Mouse (Mus musculus): Measurements from ENCODE around the gene 9530053A07Rik. TPM values are rescaled to one million over a fixed set of nuclear protein-coding genes. Genes with fewer than 3 reads are reported as not detected.
"Not testable (repeated sequence)": the region's sequence is repeated elsewhere in the genome, so short reads cannot be mapped to it uniquely, and the experiment has no call there.

The 9530053A07Rik gene
- polyA plus RNA-seq, 1 experiment: not detected

- TF ChIP-seq POLR2A (IDR thresholded peaks at IDR 0.05; ENCODE audit: low read depth, low read length) (no peak), CTCF (IDR thresholded peaks at IDR 0.05; ENCODE audit: extremely low read depth, insufficient read depth, insufficient read length, insufficient replicate concordance) (no peak)
- Histone ChIP-seq H3K27ac (ENCODE audit: insufficient read depth, low read length) (no peak overlapping the region), H3K27me3 (ENCODE audit: control insufficient read depth, insufficient read depth, low read length) (no peaks in the 10 kb centered on the region), H3K4me1 (ENCODE audit: control insufficient read depth, insufficient read depth, insufficient read length) (no peaks in the 10 kb centered on the region), H3K4me3 (ENCODE audit: extremely low read depth, insufficient read depth, insufficient read length) (no peak overlapping the region), H3K36me3 (ENCODE audit: control insufficient read depth, insufficient read depth, low read length) (no peaks in the 10 kb centered on the region)
- WGBS: 9% methylated on average over 23 of the region's 23 CpGs
- DNase-seq (ENCODE audit: low read depth in 1 of 2, low spot score in 2 of 2): no peak
Measured at GRCm38 (mm10) chr7:28104670-28105069, 24.6 kb upstream of the 9530053A07Rik start.

DNA sequence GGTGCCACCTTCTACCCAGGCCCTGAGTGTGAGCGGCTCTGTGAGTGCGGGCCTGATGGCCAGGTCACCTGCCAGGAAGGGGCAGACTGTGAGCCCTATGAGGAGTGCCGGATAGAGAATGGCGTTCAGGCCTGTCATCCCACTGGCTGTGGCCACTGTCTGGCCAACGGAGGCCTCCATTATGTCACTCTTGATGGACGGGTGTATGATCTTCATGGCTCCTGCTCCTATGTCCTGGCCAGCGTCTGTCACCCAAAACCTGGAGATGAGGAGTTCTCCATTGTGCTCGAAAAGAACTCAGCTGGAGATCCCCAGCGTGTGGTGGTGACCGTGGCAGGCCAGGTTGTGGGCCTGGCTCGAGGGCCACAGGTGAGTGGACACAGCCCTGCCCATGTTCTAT is 23.0 kb upstream of the 9530053A07Rik start:
- H3K27ac ChIP-seq (ENCODE audit: insufficient read depth, low read length): no peak overlapping the region
- DNase-seq (ENCODE audit: low read depth in 1 of 2, low spot score in 2 of 2): no peak
- no peaks in the 10 kb centered on the region for H3K27me3 ChIP-seq (ENCODE audit: control insufficient read depth, insufficient read depth, low read length)
- no peaks in the 10 kb centered on the region for H3K4me1 ChIP-seq (ENCODE audit: control insufficient read depth, insufficient read depth, insufficient read length)
- WGBS: 91% methylated on average over 11 of the region's 11 CpGs
- TF ChIP-seq CTCF (IDR thresholded peaks at IDR 0.05; ENCODE audit: extremely low read depth, insufficient read depth, insufficient read length, insufficient replicate concordance) (no peak), POLR2A (IDR thresholded peaks at IDR 0.05; ENCODE audit: low read depth, low read length) (no peak)
- H3K4me3 ChIP-seq (ENCODE audit: extremely low read depth, insufficient read depth, insufficient read length): no peak overlapping the region
- no peaks in the 10 kb centered on the region for H3K36me3 ChIP-seq (ENCODE audit: control insufficient read depth, insufficient read depth, low read length)

GRCm38 (mm10) chr7:28114648-28115047 is 14.6 kb upstream of the 9530053A07Rik start:
- no peaks in the 10 kb centered on the region; the same call in 1 of the 2 replicates for H3K27me3 ChIP-seq (ENCODE audit: control insufficient read depth, insufficient read depth, low read length)
- no peaks in the 10 kb centered on the region for H3K36me3 ChIP-seq (ENCODE audit: control insufficient read depth, insufficient read depth, low read length)
- WGBS: 63% methylated on average over 2 of the region's 2 CpGs
- TF ChIP-seq CTCF (IDR thresholded peaks at IDR 0.05; ENCODE audit: extremely low read depth, insufficient read depth, insufficient read length, insufficient replicate concordance) (no peak), POLR2A (IDR thresholded peaks at IDR 0.05; ENCODE audit: low read depth, low read length) (no peak)
- H3K27ac ChIP-seq (ENCODE audit: insufficient read depth, low read length): no peak overlapping the region
- no peaks in the 10 kb centered on the region for H3K4me1 ChIP-seq (ENCODE audit: control insufficient read depth, insufficient read depth, insufficient read length)
- no peak overlapping the region for H3K4me3 ChIP-seq (ENCODE audit: extremely low read depth, insufficient read depth, insufficient read length)
- DNase-seq (ENCODE audit: low read depth in 1 of 2, low spot score in 2 of 2): no peak

- DNase-seq (ENCODE audit: low read depth in 1 of 2, low spot score in 2 of 2): no peak
Measured at GRCm38 (mm10) chr7:28137613-28138012, 8.3 kb downstream of the 9530053A07Rik start.

DNA sequence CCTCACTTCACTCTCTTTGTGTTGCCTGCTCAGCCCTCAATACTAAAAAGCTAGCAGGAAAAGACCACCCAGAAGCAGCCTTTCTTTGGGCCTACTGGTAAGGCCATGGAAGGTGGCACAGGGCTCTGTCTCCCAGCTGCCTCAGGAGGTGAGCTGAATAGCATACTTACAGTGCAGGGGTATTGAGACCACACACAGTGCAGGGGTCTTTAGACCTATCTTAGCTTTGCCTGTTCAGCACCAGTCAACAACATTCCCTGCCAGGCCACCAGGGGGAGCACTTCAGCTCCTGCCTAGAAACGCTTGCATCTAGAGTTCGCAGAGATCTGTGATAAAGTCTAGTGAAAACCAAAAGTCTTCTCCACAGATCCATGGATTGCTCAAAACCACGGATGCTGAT is 19.0 kb downstream of the 9530053A07Rik start:
- Histone ChIP-seq H3K27me3 (ENCODE audit: control insufficient read depth, insufficient read depth, low read length) (no peaks in the 10 kb centered on the region), H3K4me3 (ENCODE audit: extremely low read depth, insufficient read depth, insufficient read length) (no peak overlapping the region), H3K4me1 (ENCODE audit: control insufficient read depth, insufficient read depth, insufficient read length) (no peaks in the 10 kb centered on the region), H3K27ac (ENCODE audit: insufficient read depth, low read length) (no peak overlapping the region), H3K36me3 (ENCODE audit: control insufficient read depth, insufficient read depth, low read length) (no peaks in the 10 kb centered on the region)
- TF ChIP-seq POLR2A (IDR thresholded peaks at IDR 0.05; ENCODE audit: low read depth, low read length) (no peak), CTCF (IDR thresholded peaks at IDR 0.05; ENCODE audit: extremely low read depth, insufficient read depth, insufficient read length, insufficient replicate concordance) (peak; percentile 85; the same call in 1 of the 2 replicates)
- peak in 1 of 2 experiments; percentile 57 for DNase-seq (ENCODE audit: low read depth in 1 of 2, low spot score in 2 of 2)
- 5% methylated on average over 3 of the region's 3 CpGs for WGBS

More at GRCm38 (mm10) chr7:28137613-28138012, 8.3 kb downstream of the 9530053A07Rik start:
- H3K27me3 ChIP-seq (ENCODE audit: control insufficient read depth, insufficient read depth, low read length): no peaks in the 10 kb centered on the region
- no peak overlapping the region for H3K27ac ChIP-seq (ENCODE audit: insufficient read depth, low read length)
- H3K4me3 ChIP-seq (ENCODE audit: extremely low read depth, insufficient read depth, insufficient read length): no peak overlapping the region
- no peak for TF ChIP-seq CTCF (IDR thresholded peaks at IDR 0.05; ENCODE audit: extremely low read depth, insufficient read depth, insufficient read length, insufficient replicate concordance)
- TF ChIP-seq POLR2A (IDR thresholded peaks at IDR 0.05; ENCODE audit: low read depth, low read length): no peak
- 59% methylated on average over 5 of the region's 5 CpGs for WGBS
- H3K36me3 ChIP-seq (ENCODE audit: control insufficient read depth, insufficient read depth, low read length): no peaks in the 10 kb centered on the region
- no peaks in the 10 kb centered on the region for H3K4me1 ChIP-seq (ENCODE audit: control insufficient read depth, insufficient read depth, insufficient read length)

DNA sequence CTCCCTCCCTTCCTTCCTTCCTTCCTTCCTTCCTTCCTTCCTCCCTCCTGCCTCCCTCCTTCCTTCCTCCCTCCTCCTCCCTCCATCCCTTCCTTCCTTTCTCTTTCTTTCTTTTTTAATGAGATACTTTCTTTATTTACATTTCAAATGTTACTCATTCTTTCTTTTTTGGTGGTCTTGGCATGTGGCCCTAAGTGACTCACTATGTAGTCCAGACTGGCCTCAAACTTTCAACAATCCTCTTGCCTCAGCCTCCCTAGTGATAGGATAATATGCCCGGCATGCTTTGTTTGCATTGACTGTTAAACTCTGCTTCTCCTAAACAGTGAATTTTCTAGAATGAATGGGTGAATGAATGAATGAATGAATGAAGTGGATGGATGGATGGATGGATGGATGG is 20.6 kb downstream of the 9530053A07Rik start:
- Histone ChIP-seq H3K36me3 (ENCODE audit: control insufficient read depth, insufficient read depth, low read length) (no peaks in the 10 kb centered on the region), H3K4me1 (ENCODE audit: control insufficient read depth, insufficient read depth, insufficient read length) (no peaks in the 10 kb centered on the region), H3K27ac (ENCODE audit: insufficient read depth, low read length) (no peak overlapping the region), H3K27me3 (ENCODE audit: control insufficient read depth, insufficient read depth, low read length) (no peaks in the 10 kb centered on the region), H3K4me3 (ENCODE audit: extremely low read depth, insufficient read depth, insufficient read length) (no peak overlapping the region)
- DNase-seq (ENCODE audit: low read depth in 1 of 2, low spot score in 2 of 2): no peak
- no peak for TF ChIP-seq CTCF (IDR thresholded peaks at IDR 0.05; ENCODE audit: extremely low read depth, insufficient read depth, insufficient read length, insufficient replicate concordance)
- no peak for TF ChIP-seq POLR2A (IDR thresholded peaks at IDR 0.05; ENCODE audit: low read depth, low read length)
- 98% methylated on average over 1 of the region's 1 CpGs for WGBS

GRCm38 (mm10) chr7:28151584-28152221 is 22.4 kb downstream of the 9530053A07Rik start:
- WGBS: 11% methylated on average over 13 of the region's 13 CpGs
- peak in 1 of 2 experiments; percentile 35 for DNase-seq (ENCODE audit: low read depth in 1 of 2, low spot score in 2 of 2)
- Histone ChIP-seq H3K4me1 (ENCODE audit: control insufficient read depth, insufficient read depth, insufficient read length) (no peaks in the 10 kb centered on the region), H3K27me3 (ENCODE audit: control insufficient read depth, insufficient read depth, low read length) (no peaks in the 10 kb centered on the region), H3K4me3 (ENCODE audit: extremely low read depth, insufficient read depth, insufficient read length) (no peak overlapping the region), H3K27ac (ENCODE audit: insufficient read depth, low read length) (no peak overlapping the region), H3K36me3 (ENCODE audit: control insufficient read depth, insufficient read depth, low read length) (no peaks in the 10 kb centered on the region)
- no peak for TF ChIP-seq POLR2A (IDR thresholded peaks at IDR 0.05; ENCODE audit: low read depth, low read length)
- TF ChIP-seq CTCF (IDR thresholded peaks at IDR 0.05; ENCODE audit: extremely low read depth, insufficient read depth, insufficient read length, insufficient replicate concordance): 0 out of 2 replicates have a peak, but pooled peaks have one; percentile 16

- H3K36me3 ChIP-seq (ENCODE audit: control insufficient read depth, insufficient read depth, low read length); DNase-seq (ENCODE audit: low read depth in 1 of 2, low spot score in 2 of 2): not testable (repeated sequence)
- WGBS: 37% methylated on average over 5 of the region's 5 CpGs
Measured at GRCm38 (mm10) chr7:28153595-28153994, 24.3 kb downstream of the 9530053A07Rik start.

More at GRCm38 (mm10) chr7:28153595-28153994, 24.3 kb downstream of the 9530053A07Rik start:
- not testable (repeated sequence) for H3K27me3 ChIP-seq (ENCODE audit: control insufficient read depth, insufficient read depth, low read length); H3K4me3 ChIP-seq (ENCODE audit: extremely low read depth, insufficient read depth, insufficient read length); H3K27ac ChIP-seq (ENCODE audit: insufficient read depth, low read length); H3K4me1 ChIP-seq (ENCODE audit: control insufficient read depth, insufficient read depth, insufficient read length)

All from spleen, adult 2 months (tissue).